Mouse (Mus musculus) spleen, postnatal 36 days (tissue): ENCODE measurements around the gene Dync1li2.

Experiments used
- DNase-seq, 2 experiments: peaks; one replicate each; pipeline ENCODE4 v3.0.0; 2022; ENCODE audit warnings: low spot score in 2 of 2, mixed read lengths in 1 of 2

Gene Dync1li2

DNA sequence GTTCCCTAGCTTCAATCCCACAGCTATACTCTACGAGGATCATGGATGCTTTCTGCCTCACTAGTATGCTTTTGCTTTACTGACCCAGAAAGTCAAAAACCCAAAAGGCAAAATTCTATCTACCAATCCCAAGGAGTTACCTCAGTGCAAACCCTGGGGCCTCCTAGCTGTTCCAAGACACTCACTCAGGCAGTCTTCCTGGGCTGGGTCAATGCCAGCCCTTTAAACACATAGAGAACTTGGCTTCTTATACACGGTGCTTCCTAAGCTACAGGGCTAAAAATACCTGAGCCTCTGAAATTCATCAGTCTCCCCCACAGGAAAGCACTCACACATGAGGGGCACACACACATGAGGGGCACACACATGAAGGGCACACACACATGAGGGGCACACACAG is 59.6 kb downstream of the Dync1li2 start:
- DNase-seq, result no peak

DNA sequence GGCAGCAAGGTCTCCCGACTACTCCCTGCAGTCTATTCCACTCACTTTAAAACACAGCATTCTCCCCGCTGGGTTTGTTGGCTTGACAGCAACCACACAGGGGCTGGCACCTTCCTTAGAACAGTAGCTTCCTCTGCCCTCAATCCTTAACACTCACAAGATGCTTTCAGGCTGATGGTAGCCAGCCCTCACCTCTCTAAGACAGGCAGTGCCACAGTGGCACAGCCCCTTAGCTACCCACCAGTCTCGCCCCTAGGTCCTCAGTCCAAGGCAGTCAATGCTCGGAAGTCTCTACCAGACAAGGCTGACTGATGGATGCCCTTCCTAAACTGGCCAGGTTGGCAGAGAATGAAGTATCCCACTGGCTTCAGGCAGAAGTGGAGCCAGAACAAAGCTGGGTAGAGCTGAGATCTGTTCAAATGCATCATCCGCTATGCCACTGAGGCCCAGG is 61.9 kb downstream of the Dync1li2 start:
- no peak for DNase-seq

DNA sequence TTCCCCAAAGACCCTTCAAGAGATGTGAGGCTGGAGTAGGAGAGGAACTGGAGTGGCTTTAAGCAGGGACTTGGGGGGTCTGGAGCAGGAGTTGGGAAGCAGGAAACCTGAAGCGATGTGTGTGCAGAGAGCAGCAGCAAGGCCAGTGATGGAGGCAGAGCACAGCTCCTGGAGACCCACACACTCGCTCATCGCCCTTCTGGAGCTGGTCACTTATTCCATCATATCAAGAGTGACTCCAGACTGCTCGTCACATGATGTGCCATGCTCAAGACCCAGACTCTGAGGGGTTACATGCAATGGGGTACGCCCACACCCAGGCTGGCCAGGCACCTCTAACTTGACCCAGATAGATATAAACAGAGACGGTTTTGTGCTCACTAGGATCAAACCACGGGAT is 62.6 kb downstream of the Dync1li2 start:
- DNase-seq, result no peak

DNA sequence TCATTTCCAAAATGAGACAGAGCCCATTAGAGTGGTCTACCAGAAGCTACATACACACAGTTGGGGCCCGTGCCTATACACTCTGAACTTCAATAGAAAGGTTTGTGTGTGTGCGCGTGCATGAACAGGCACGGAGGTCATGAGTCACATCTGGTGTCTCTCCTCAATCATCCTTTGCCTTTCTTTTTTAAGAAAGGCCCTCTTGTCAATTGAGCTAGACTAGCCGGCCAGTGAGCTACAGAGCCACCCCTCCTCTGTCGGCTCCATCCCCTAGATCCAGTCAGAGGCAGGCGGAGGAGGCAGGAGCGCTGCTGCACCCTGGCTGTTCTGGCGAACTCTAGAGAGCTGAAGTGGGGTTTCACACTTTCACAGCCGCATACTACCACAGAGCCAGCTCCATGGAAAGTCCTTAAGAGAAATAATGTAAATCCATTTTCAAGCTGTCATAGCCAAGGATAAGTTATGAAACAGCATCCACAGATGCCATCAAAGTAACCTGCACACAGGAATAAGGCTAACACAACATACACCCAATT is 63.5 kb downstream of the Dync1li2 start:
- no peak for DNase-seq

DNA sequence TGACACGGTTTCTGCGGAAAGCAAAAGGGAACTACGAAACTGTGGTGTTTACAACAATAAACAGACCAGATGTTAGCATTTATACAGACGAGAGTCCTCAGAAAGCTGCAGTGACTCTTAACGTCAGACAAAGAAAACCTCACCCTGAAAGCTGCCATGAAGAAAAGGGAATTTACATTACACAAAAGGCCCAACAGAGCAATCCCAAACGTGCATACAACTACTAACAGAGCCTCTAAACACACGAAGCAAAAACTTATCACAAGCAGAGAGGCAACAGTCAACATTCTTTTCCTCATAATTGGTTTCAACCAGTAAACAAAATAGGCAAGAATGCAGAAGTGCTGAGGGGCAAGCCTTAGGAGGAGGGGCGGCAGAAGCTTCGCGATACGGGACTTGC is 66.2 kb downstream of the Dync1li2 start:
- no peak for DNase-seq

DNA sequence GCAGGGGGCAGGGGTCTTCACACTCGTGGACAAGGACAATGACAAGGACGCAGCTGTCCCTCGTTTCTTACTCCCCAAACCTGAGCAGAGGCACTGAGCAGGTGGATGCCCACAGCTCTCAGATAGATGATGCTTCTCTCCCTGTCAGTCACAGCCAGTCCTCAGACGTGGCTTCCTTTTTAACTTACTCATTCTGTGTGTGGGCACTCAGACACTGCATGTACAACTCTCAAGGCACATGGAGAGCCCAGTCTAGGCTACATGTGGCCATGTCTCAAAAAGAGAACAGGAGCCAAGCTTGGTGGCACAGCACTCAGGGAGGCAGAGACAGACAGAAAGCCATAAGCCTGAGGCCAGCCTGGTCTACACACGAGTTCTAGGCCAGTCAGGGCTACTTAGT is 66.9 kb downstream of the Dync1li2 start:
- DNase-seq, result no peak

DNA sequence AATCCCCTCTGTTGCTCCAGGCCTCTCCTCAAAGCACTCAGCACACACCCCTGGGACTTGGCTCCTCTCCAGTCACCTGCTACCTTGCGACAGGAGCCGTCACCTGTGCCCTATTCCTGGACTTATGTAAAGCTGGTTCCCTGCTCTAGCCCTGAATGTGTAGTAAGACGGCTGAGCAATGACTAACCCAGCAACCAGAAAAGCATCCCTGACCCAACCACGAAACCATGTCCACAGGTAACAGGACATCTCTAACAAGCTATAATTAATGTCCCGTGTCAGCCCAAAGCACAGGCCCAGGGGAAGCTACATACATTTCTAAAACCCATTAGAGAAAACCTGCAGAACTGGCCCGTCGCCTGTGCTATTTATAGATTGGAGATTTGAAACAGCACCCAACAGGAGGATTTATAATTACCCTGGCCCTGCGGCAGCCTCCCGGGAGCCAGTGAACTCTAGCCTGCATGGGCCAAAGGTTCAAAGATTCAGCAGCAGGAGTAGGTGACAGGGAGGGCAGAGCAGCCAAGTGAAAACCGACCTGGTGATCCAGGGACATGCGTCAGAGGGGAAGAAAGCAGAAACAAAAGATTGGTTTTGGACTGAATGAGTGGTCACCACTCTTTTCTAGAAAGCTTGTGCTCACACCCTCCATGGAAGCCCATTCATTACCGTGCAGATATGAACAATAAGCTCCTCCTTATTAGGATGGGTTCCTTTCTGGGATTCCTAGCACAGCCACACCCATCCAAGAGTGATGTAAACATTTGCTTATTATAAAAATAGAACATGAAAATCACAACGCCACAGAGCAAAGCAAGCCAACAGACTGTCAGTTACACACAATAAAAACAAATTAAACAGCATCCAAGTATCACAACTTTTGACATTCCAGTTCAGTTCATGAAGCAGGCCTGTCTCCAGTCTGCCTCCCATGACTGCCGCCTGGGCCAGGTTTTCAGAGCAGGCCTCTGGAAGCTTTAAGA is 67.7 kb downstream of the Dync1li2 start:
- DNase-seq, result no peak

DNA sequence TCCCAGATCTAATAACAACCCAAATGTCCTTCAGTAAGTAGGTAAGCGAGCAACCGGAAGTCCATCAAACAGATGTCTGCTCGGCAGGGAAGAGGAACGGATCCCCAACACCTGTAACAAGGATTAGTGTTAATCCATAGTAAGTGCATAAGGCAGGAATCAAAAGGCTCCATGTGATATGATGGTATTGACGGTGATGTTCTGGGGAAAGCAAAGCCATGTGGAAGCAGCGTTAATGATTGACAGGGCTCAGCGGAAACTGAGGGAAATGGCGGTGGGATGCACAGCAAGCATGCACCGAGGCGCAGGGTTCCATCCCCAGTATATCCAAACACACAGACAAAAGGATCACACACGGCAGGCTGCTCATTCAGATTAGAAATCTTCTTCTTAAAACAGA is 68.6 kb downstream of the Dync1li2 start:
- DNase-seq, result no peak

DNA sequence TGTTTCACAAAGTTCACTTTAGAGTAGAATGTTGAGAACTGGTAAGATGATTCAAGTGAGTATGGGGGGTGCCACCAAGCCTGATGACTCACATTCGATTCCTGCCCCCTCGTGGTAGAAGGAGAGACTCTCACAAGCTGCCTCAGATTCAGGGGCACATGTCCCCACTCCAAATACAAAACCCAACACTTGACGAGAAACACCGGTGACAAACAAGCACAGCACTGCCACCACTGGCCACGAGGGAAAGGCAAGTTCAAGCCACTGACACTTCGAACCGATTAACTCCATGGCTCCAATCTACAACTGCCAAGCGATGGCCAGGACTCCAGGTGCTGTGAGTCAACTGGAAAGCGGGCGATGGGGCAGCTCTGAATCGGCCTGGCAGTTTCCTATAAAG is 69.1 kb downstream of the Dync1li2 start:
- no peak for DNase-seq

DNA sequence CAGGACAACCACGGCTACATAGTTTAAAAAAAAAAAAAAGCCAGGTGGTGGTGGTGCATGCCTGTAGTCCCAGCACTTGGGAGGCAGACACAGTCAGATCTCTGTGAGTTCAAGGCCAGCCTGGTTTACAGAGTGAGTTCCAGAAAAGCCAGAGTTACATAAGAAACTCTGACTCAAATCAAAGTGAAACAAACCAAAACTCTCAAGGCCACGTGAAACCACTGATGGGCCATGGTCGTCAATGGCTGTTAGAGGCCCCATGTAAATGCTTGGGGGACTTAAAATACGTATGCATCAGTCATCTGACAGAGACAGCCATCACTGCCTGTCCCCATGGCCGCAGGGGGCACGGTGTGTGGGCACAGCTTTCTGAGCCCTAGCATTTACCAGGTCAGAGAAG is 71.7 kb downstream of the Dync1li2 start:
- DNase-seq, result no peak

DNA sequence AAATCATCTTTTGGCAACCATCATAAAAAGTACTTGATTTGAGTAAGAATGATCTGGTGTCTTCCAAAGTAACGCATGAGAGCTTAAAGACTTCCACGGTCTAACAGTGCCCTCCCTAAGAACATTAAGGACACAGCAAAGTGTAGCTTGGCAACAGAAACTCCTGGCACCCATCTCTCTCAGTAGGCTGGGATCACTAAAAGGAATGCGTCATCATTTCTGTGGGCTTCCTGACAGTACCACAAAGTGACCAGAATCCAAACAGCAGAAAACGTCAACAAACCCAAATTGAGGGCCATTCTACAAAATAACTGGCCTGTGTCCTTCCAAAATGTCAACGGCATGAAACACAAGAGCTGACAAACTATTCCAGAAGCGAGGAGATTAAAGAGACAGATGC is 72.8 kb downstream of the Dync1li2 start:
- DNase-seq, result no peak

DNA sequence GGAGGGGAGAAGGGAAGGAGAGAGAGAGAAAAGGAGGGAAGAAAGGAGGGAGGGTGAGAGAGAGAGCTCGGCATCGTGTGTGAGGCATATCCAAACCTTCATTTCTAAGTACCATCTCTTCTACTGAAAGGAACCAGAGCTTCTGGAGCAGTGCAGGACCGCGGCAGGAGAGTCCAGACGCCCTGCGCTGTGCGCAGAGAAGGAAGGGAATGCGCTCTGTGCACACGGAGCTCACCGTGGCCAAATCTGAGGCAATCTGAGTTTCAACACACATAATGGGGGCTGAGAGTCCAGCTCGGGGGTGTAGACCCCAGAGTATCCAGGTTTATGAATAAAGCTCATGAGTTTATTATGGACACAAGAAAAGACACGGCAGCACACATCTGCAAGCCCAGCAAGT is 73.3 kb downstream of the Dync1li2 start:
- no peak for DNase-seq
